Mouse (Mus musculus): ENCODE results near the gene St3gal6. TPM values are rescaled to one million over a fixed set of nuclear protein-coding genes. Genes with fewer than 3 reads are reported as not detected.

The St3gal6 gene
- total and polyA plus RNA-seq, 3 experiments = 104 to 327 (median 166) TPM

- Histone ChIP-seq H3K9me3 (replicated peaks) (no peaks in the 10 kb centered on the region), H3K36me3 (replicated peaks) (peaks cover 38% of the 10 kb centered on the region), H3K27me3 (ENCODE audit: insufficient read depth, low read length) (no peaks in the 10 kb centered on the region), H3K4me1 (ENCODE audit: insufficient read depth, low read depth, low read length) (peaks cover 67% of the 10 kb centered on the region), H3K4me3 (ENCODE audit: low read depth, low read length) (no peak overlapping the region)
- no peak for DNase-seq (ENCODE audit: low spot score)
- ATAC-seq (ENCODE audit: extremely low read depth, insufficient number of reproducible peaks, low FRiP score, poor library complexity, severe bottlenecking) = no peak
- no peak for TF ChIP-seq TAL1 (conservative IDR thresholded peaks at IDR 0.05; ENCODE audit: low read depth, low read length)
- TF ChIP-seq CTCF (IDR thresholded peaks at IDR 0.05; ENCODE audit: low read depth, low read length) = no peak
Observed at GRCm38 (mm10) chr16:58516960-58517798, 6.9 kb downstream of the St3gal6 start.

GRCm38 (mm10) chr16:58516161-58516560, 7.9 kb downstream of the St3gal6 start:
- ATAC-seq (ENCODE audit: extremely low read depth, insufficient number of reproducible peaks, low FRiP score, poor library complexity, severe bottlenecking) = no peak
- H3K4me1 ChIP-seq (ENCODE audit: insufficient read depth, low read depth, low read length) = peaks cover 76% of the 10 kb centered on the region

GRCm38 (mm10) chr16:58514565-58514964, 9.5 kb downstream of the St3gal6 start:
- Histone ChIP-seq H3K4me3 (ENCODE audit: low read depth, low read length) (peak overlapping the region; percentile 61; the same call in 1 of the 2 replicates), H3K27me3 (ENCODE audit: insufficient read depth, low read length) (no peaks in the 10 kb centered on the region), H3K9me3 (replicated peaks) (no peaks in the 10 kb centered on the region), H3K4me1 (ENCODE audit: insufficient read depth, low read depth, low read length) (peaks cover 75% of the 10 kb centered on the region), H3K36me3 (replicated peaks) (peaks cover 51% of the 10 kb centered on the region)
- DNase-seq (ENCODE audit: low spot score) (no peak), ATAC-seq (ENCODE audit: extremely low read depth, insufficient number of reproducible peaks, low FRiP score, poor library complexity, severe bottlenecking) (peak; percentile 47)
- TF ChIP-seq GATA2 (IDR thresholded peaks at IDR 0.05; ENCODE audit: borderline replicate concordance, low read depth, low read length) = no peak
- no peak for TF ChIP-seq POLR2AphosphoS5 (IDR thresholded peaks at IDR 0.05; ENCODE audit: insufficient replicate concordance, low read depth, low read length)
- TF ChIP-seq GATA1 (IDR thresholded peaks at IDR 0.05; ENCODE audit: borderline replicate concordance, low read length) = no peak
- peak; percentile 92 for TF ChIP-seq CTCF (IDR thresholded peaks at IDR 0.05; ENCODE audit: low read depth, low read length)
- no peak for TF ChIP-seq TAL1 (conservative IDR thresholded peaks at IDR 0.05; ENCODE audit: low read depth, low read length)

More at GRCm38 (mm10) chr16:58516161-58516560, 7.9 kb downstream of the St3gal6 start:
- Histone ChIP-seq H3K36me3 (replicated peaks) (peaks cover 43% of the 10 kb centered on the region), H3K4me3 (ENCODE audit: low read depth, low read length) (no peak overlapping the region), H3K9me3 (replicated peaks) (no peaks in the 10 kb centered on the region), H3K27me3 (ENCODE audit: insufficient read depth, low read length) (no peaks in the 10 kb centered on the region)
- no peak for DNase-seq (ENCODE audit: low spot score)
- no peak for TF ChIP-seq GATA1 (IDR thresholded peaks at IDR 0.05; ENCODE audit: borderline replicate concordance, low read length)
- TF ChIP-seq POLR2AphosphoS5 (IDR thresholded peaks at IDR 0.05; ENCODE audit: insufficient replicate concordance, low read depth, low read length) = no peak
- no peak for TF ChIP-seq CTCF (IDR thresholded peaks at IDR 0.05; ENCODE audit: low read depth, low read length)
- no peak for TF ChIP-seq TAL1 (conservative IDR thresholded peaks at IDR 0.05; ENCODE audit: low read depth, low read length)
- no peak for TF ChIP-seq GATA2 (IDR thresholded peaks at IDR 0.05; ENCODE audit: borderline replicate concordance, low read depth, low read length)

- Histone ChIP-seq H3K36me3 (replicated peaks) (peaks cover 57% of the 10 kb centered on the region), H3K27me3 (ENCODE audit: insufficient read depth, low read length) (no peaks in the 10 kb centered on the region), H3K4me3 (ENCODE audit: low read depth, low read length) (peak overlapping the region; percentile 10; the same call in 1 of the 2 replicates), H3K9me3 (replicated peaks) (no peaks in the 10 kb centered on the region), H3K4me1 (ENCODE audit: insufficient read depth, low read depth, low read length) (peaks cover 80% of the 10 kb centered on the region)
- DNase-seq (ENCODE audit: low spot score) (no peak), ATAC-seq (ENCODE audit: extremely low read depth, insufficient number of reproducible peaks, low FRiP score, poor library complexity, severe bottlenecking) (no peak)
- no peak for TF ChIP-seq GATA2 (IDR thresholded peaks at IDR 0.05; ENCODE audit: borderline replicate concordance, low read depth, low read length)
- TF ChIP-seq POLR2AphosphoS5 (IDR thresholded peaks at IDR 0.05; ENCODE audit: insufficient replicate concordance, low read depth, low read length) = no peak
- no peak for TF ChIP-seq CTCF (IDR thresholded peaks at IDR 0.05; ENCODE audit: low read depth, low read length)
- TF ChIP-seq TAL1 (conservative IDR thresholded peaks at IDR 0.05; ENCODE audit: low read depth, low read length) = no peak
- TF ChIP-seq GATA1 (IDR thresholded peaks at IDR 0.05; ENCODE audit: borderline replicate concordance, low read length) = no peak
Observed at GRCm38 (mm10) chr16:58513755-58514154, 10.3 kb downstream of the St3gal6 start.

- Histone ChIP-seq H3K27me3 (ENCODE audit: insufficient read depth, low read length) (no peaks in the 10 kb centered on the region), H3K36me3 (replicated peaks) (peaks cover 57% of the 10 kb centered on the region), H3K4me3 (ENCODE audit: low read depth, low read length) (no peak overlapping the region), H3K9me3 (replicated peaks) (no peaks in the 10 kb centered on the region), H3K4me1 (ENCODE audit: insufficient read depth, low read depth, low read length) (peaks cover 80% of the 10 kb centered on the region)
- DNase-seq (ENCODE audit: low spot score) (no peak), ATAC-seq (ENCODE audit: extremely low read depth, insufficient number of reproducible peaks, low FRiP score, poor library complexity, severe bottlenecking) (no peak)
- TF ChIP-seq GATA1 (IDR thresholded peaks at IDR 0.05; ENCODE audit: borderline replicate concordance, low read length) (no peak), GATA2 (IDR thresholded peaks at IDR 0.05; ENCODE audit: borderline replicate concordance, low read depth, low read length) (no peak), POLR2AphosphoS5 (IDR thresholded peaks at IDR 0.05; ENCODE audit: insufficient replicate concordance, low read depth, low read length) (no peak), CTCF (IDR thresholded peaks at IDR 0.05; ENCODE audit: low read depth, low read length) (no peak), TAL1 (conservative IDR thresholded peaks at IDR 0.05; ENCODE audit: low read depth, low read length) (no peak)
Observed at GRCm38 (mm10) chr16:58512887-58513286, 11.2 kb downstream of the St3gal6 start.

GRCm38 (mm10) chr16:58512181-58512761, 11.8 kb downstream of the St3gal6 start:
- no peaks in the 10 kb centered on the region for H3K9me3 ChIP-seq (replicated peaks)
- H3K27me3 ChIP-seq (ENCODE audit: insufficient read depth, low read length) = no peaks in the 10 kb centered on the region
- TF ChIP-seq GATA2 (IDR thresholded peaks at IDR 0.05; ENCODE audit: borderline replicate concordance, low read depth, low read length) = no peak
- TF ChIP-seq TAL1 (conservative IDR thresholded peaks at IDR 0.05; ENCODE audit: low read depth, low read length) = no peak
- no peak for TF ChIP-seq POLR2AphosphoS5 (IDR thresholded peaks at IDR 0.05; ENCODE audit: insufficient replicate concordance, low read depth, low read length)
- DNase-seq (ENCODE audit: low spot score) = no peak
- peaks cover 80% of the 10 kb centered on the region for H3K4me1 ChIP-seq (ENCODE audit: insufficient read depth, low read depth, low read length)
- H3K4me3 ChIP-seq (ENCODE audit: low read depth, low read length) = 0 out of 2 replicates have a peak overlapping the region, but pooled peaks have one; percentile 34
- H3K36me3 ChIP-seq (replicated peaks) = peaks cover 63% of the 10 kb centered on the region
- no peak for ATAC-seq (ENCODE audit: extremely low read depth, insufficient number of reproducible peaks, low FRiP score, poor library complexity, severe bottlenecking)
